Mouse (Mus musculus): Measurements from ENCODE around the gene Gm20388. TPM values are rescaled to one million over a fixed set of nuclear protein-coding genes. Genes with fewer than 3 reads are reported as not detected.

Gm20388 gene
- total RNA-seq, 1 experiment from 2014 or later: 10.0 TPM

GRCm38 (mm10) chr8:120428492-120428891 lies 517.9 kb downstream of the Gm20388 start:
- no peak for ATAC-seq (replicated peaks; ENCODE audit: insufficient number of reproducible peaks, low FRiP score, low TSS enrichment, poor library complexity, severe bottlenecking)

GRCm38 (mm10) chr8:120429116-120429515 lies 518.5 kb downstream of the Gm20388 start:
- no peak for ATAC-seq (replicated peaks; ENCODE audit: insufficient number of reproducible peaks, low FRiP score, low TSS enrichment, poor library complexity, severe bottlenecking)

- ATAC-seq (replicated peaks; ENCODE audit: insufficient number of reproducible peaks, low FRiP score, low TSS enrichment, poor library complexity, severe bottlenecking): no peak
Observed at GRCm38 (mm10) chr8:120431042-120431441, 520.4 kb downstream of the Gm20388 start.

- no peak for ATAC-seq (replicated peaks; ENCODE audit: insufficient number of reproducible peaks, low FRiP score, low TSS enrichment, poor library complexity, severe bottlenecking)
Observed at GRCm38 (mm10) chr8:120432438-120432837, 521.8 kb downstream of the Gm20388 start.

- no peak for ATAC-seq (replicated peaks; ENCODE audit: insufficient number of reproducible peaks, low FRiP score, low TSS enrichment, poor library complexity, severe bottlenecking)
Observed at GRCm38 (mm10) chr8:120433143-120433542, 522.5 kb downstream of the Gm20388 start.

GRCm38 (mm10) chr8:120433734-120434133 lies 523.1 kb downstream of the Gm20388 start:
- no peak for ATAC-seq (replicated peaks; ENCODE audit: insufficient number of reproducible peaks, low FRiP score, low TSS enrichment, poor library complexity, severe bottlenecking)

- no peak; the same call in 1 of the 2 replicates for ATAC-seq (replicated peaks; ENCODE audit: insufficient number of reproducible peaks, low FRiP score, low TSS enrichment, poor library complexity, severe bottlenecking)
Observed at GRCm38 (mm10) chr8:120435781-120436180, 525.1 kb downstream of the Gm20388 start.

GRCm38 (mm10) chr8:120436491-120437030 lies 525.9 kb downstream of the Gm20388 start:
- peak; percentile 63 for ATAC-seq (replicated peaks; ENCODE audit: insufficient number of reproducible peaks, low FRiP score, low TSS enrichment, poor library complexity, severe bottlenecking)

GRCm38 (mm10) chr8:120437207-120437606 lies 526.6 kb downstream of the Gm20388 start:
- peak; percentile 38; the same call in 1 of the 2 replicates for ATAC-seq (replicated peaks; ENCODE audit: insufficient number of reproducible peaks, low FRiP score, low TSS enrichment, poor library complexity, severe bottlenecking)

- ATAC-seq (replicated peaks; ENCODE audit: insufficient number of reproducible peaks, low FRiP score, low TSS enrichment, poor library complexity, severe bottlenecking): no peak
Observed at GRCm38 (mm10) chr8:120437666-120438395, 527.2 kb downstream of the Gm20388 start.

- no peak for ATAC-seq (replicated peaks; ENCODE audit: insufficient number of reproducible peaks, low FRiP score, low TSS enrichment, poor library complexity, severe bottlenecking)
Observed at GRCm38 (mm10) chr8:120439309-120439708, 528.7 kb downstream of the Gm20388 start.

GRCm38 (mm10) chr8:120440739-120441138 lies 530.1 kb downstream of the Gm20388 start:
- no peak for ATAC-seq (replicated peaks; ENCODE audit: insufficient number of reproducible peaks, low FRiP score, low TSS enrichment, poor library complexity, severe bottlenecking)

GRCm38 (mm10) chr8:120441637-120442036 lies 531.0 kb downstream of the Gm20388 start:
- no peak for ATAC-seq (replicated peaks; ENCODE audit: insufficient number of reproducible peaks, low FRiP score, low TSS enrichment, poor library complexity, severe bottlenecking)

- no peak for ATAC-seq (replicated peaks; ENCODE audit: insufficient number of reproducible peaks, low FRiP score, low TSS enrichment, poor library complexity, severe bottlenecking)
Observed at GRCm38 (mm10) chr8:120442306-120443003, 531.8 kb downstream of the Gm20388 start.

- ATAC-seq (replicated peaks; ENCODE audit: insufficient number of reproducible peaks, low FRiP score, low TSS enrichment, poor library complexity, severe bottlenecking): peak; percentile 75
Observed at GRCm38 (mm10) chr8:120445249-120445648, 534.6 kb downstream of the Gm20388 start.

- ATAC-seq (replicated peaks; ENCODE audit: insufficient number of reproducible peaks, low FRiP score, low TSS enrichment, poor library complexity, severe bottlenecking): no peak
Observed at GRCm38 (mm10) chr8:120448131-120448530, 537.5 kb downstream of the Gm20388 start.

GRCm38 (mm10) chr8:120449139-120449538 lies 538.5 kb downstream of the Gm20388 start:
- ATAC-seq (replicated peaks; ENCODE audit: insufficient number of reproducible peaks, low FRiP score, low TSS enrichment, poor library complexity, severe bottlenecking): no peak

- ATAC-seq (replicated peaks; ENCODE audit: insufficient number of reproducible peaks, low FRiP score, low TSS enrichment, poor library complexity, severe bottlenecking): no peak
Observed at GRCm38 (mm10) chr8:120449608-120450031, 539.0 kb downstream of the Gm20388 start.

GRCm38 (mm10) chr8:120452111-120452510 lies 541.5 kb downstream of the Gm20388 start:
- ATAC-seq (replicated peaks; ENCODE audit: insufficient number of reproducible peaks, low FRiP score, low TSS enrichment, poor library complexity, severe bottlenecking): no peak

GRCm38 (mm10) chr8:120454404-120454803 lies 543.8 kb downstream of the Gm20388 start:
- no peak for ATAC-seq (replicated peaks; ENCODE audit: insufficient number of reproducible peaks, low FRiP score, low TSS enrichment, poor library complexity, severe bottlenecking)

Measured in monocyte, adult 5-6 weeks (primary cell).